Mouse (Mus musculus): Measurements from ENCODE around the gene Bola1.

- TF ChIP-seq CTCF (IDR thresholded peaks at IDR 0.05; ENCODE audit: borderline replicate concordance, control insufficient read depth, extremely low read depth, insufficient read depth, low read length, poor library complexity) (no peak), POLR2A (IDR thresholded peaks at IDR 0.05; ENCODE audit: control insufficient read depth, extremely low read depth, insufficient read depth, low read length, poor library complexity) (no peak)
These were observed 11.7 kb downstream of the Bola1 start for GRCm38 (mm10) chr3:96207819-96208218.
